Mouse (Mus musculus) brain, embryonic 14.5 days (tissue): ENCODE results near the gene Rpl23. TPM values are rescaled to one million over a fixed set of nuclear protein-coding genes. Genes with fewer than 3 reads are reported as not detected.
A peak's percentile ranks its signal among the peaks of the same experiment; 100 is the strongest.

Experiments
- DNase-seq: peaks from one replicate; pipeline ENCODE4 v3.0.0-alpha.2; 2011; ENCODE audit warnings: low read depth
- CTCF ChIP-seq: fragments of 200-500 bp; IDR thresholded peaks from 2 replicates; pipeline ENCODE4 v1.5.1; 2012; ENCODE audit warnings: inconsistent platforms, mild to moderate bottlenecking, moderate library complexity, borderline replicate concordance; ENCODE audit not compliant: insufficient read depth, insufficient read length; ENCODE audit errors: extremely low read depth
- POLR2A ChIP-seq: fragments of 200-500 bp; IDR thresholded peaks from 2 replicates; pipeline ENCODE4 v1.6.1; 2012; ENCODE audit warnings: mild to moderate bottlenecking, inconsistent platforms, borderline replicate concordance; ENCODE audit not compliant: poor library complexity, insufficient read depth, insufficient read length, severe bottlenecking; ENCODE audit errors: extremely low read depth
- polyA plus RNA-seq: library from polyadenylated mRNA; depleted of rRNA; stranded (reverse); fragments of >200 nt; gene quantifications from 2 replicates; pipeline ENCODE4 v1.2.3, GENCODE M21; 2012; rRNA removed

Gene Rpl23
- polyA plus RNA-seq, result 396 and 444 TPM in 2 replicates

- DNase-seq, result peak; percentile 99
- TF ChIP-seq POLR2A, result peak; percentile 69; the same call in 1 of the 2 replicates
- TF ChIP-seq CTCF, result no peak
Measured at GRCm38 (mm10) chr11:97781832-97782563, at the start of gene Rpl23. TSS of gene Rpl23 (minus strand) at chr11:97782437.

- TF ChIP-seq CTCF, result no peak
- TF ChIP-seq POLR2A, result no peak
- no peak for DNase-seq
Measured at GRCm38 (mm10) chr11:97832001-97832400, 49.8 kb upstream of the Rpl23 start.

- DNase-seq, result no peak
- TF ChIP-seq POLR2A, result no peak
- no peak for TF ChIP-seq CTCF
Measured at GRCm38 (mm10) chr11:97830501-97830900, 48.3 kb upstream of the Rpl23 start.

- no peak for DNase-seq
- TF ChIP-seq CTCF, result no peak
- no peak for TF ChIP-seq POLR2A
Measured at GRCm38 (mm10) chr11:97829913-97830476, 47.8 kb upstream of the Rpl23 start.

GRCm38 (mm10) chr11:97829365-97829764 is 47.1 kb upstream of the Rpl23 start:
- DNase-seq, result no peak
- TF ChIP-seq POLR2A (no peak), CTCF (no peak)

- no peak for DNase-seq
Measured at GRCm38 (mm10) chr11:97827654-97828053, 45.4 kb upstream of the Rpl23 start.

GRCm38 (mm10) chr11:97826414-97826813 is 44.2 kb upstream of the Rpl23 start:
- no peak for DNase-seq
- no peak for TF ChIP-seq CTCF
- TF ChIP-seq POLR2A, result no peak

More at GRCm38 (mm10) chr11:97827654-97828053, 45.4 kb upstream of the Rpl23 start:
- no peak for TF ChIP-seq CTCF
- TF ChIP-seq POLR2A, result no peak

GRCm38 (mm10) chr11:97825971-97826370 is 43.7 kb upstream of the Rpl23 start:
- DNase-seq, result no peak
- TF ChIP-seq CTCF, result no peak
- TF ChIP-seq POLR2A, result no peak

GRCm38 (mm10) chr11:97825295-97825694 is 43.1 kb upstream of the Rpl23 start:
- TF ChIP-seq CTCF (no peak), POLR2A (no peak)
- DNase-seq, result no peak

- TF ChIP-seq CTCF (no peak), POLR2A (no peak)
- no peak for DNase-seq
Measured at GRCm38 (mm10) chr11:97824895-97825294, 42.7 kb upstream of the Rpl23 start.

GRCm38 (mm10) chr11:97824168-97824567 is 41.9 kb upstream of the Rpl23 start:
- DNase-seq, result no peak
- no peak for TF ChIP-seq POLR2A
- no peak for TF ChIP-seq CTCF

GRCm38 (mm10) chr11:97822840-97823603 is 40.8 kb upstream of the Rpl23 start:
- no peak for TF ChIP-seq POLR2A
- no peak for DNase-seq
